11 mouse cellular contexts compared by ENCODE assay signal in genomic region chr2:65126141-65126783, GRCm38 (mm10).
A peak's percentile ranks its signal among the peaks of the same experiment; 100 is the strongest.
DNase-seq lines count a peak whose midpoint lies in the region; ATAC-seq lines count a peak whose summit lies in the region.
"Had no signal": no experiment of that assay in that cellular context is flagged by ENCODE, and none has a peak within 500 bp of the region (broad histone marks: within the 10 kb centered on the region; RNA-seq: fewer than 3 reads in every experiment).

No protein-coding gene starts in this region.

- WGBS in forebrain, embryonic 12.5 days = 54% methylated on average over 12 of the region's 12 CpGs
- whole genome bisulfite sequencing in forebrain, embryonic 11.5 days = 67% methylated on average over 12 of the region's 12 CpGs

- no peaks in the 10 kb centered on the region for H3K27me3 ChIP-seq in forebrain, embryonic 12.5 days
- H3K27me3 ChIP-seq in forebrain, embryonic 11.5 days (ENCODE audit: control insufficient read depth, insufficient read depth, low read length) = no peaks in the 10 kb centered on the region

- no peaks in the 10 kb centered on the region for H3K36me3 ChIP-seq in forebrain, embryonic 12.5 days (replicated peaks)
- no peaks in the 10 kb centered on the region for H3K36me3 ChIP-seq in forebrain, embryonic 11.5 days (ENCODE audit: control insufficient read depth, insufficient read depth, low read length)

- H3K4me1 ChIP-seq in forebrain, embryonic 12.5 days = peaks cover 4% of the 10 kb centered on the region; the same call in 1 of the 2 replicates
- no peaks in the 10 kb centered on the region for H3K4me1 ChIP-seq in forebrain, embryonic 11.5 days (replicated peaks; ENCODE audit: control insufficient read depth, insufficient read depth, low read length)

- no peak overlapping the region for H3K4me3 ChIP-seq in forebrain, embryonic 12.5 days (replicated peaks)
- no peak overlapping the region for H3K4me3 ChIP-seq in forebrain, embryonic 11.5 days (ENCODE audit: low read depth, low read length)

- no peak overlapping the region for H3K9ac ChIP-seq in forebrain, embryonic 12.5 days
- H3K9ac ChIP-seq in forebrain, embryonic 11.5 days (ENCODE audit: low read length) = no peak overlapping the region

- no peak overlapping the region for H3K27ac ChIP-seq in forebrain, embryonic 12.5 days
- no peak overlapping the region for H3K27ac ChIP-seq in forebrain, embryonic 11.5 days (ENCODE audit: low read depth, low read length)

- ATAC-seq in forebrain, embryonic 12.5 days (ENCODE audit: low FRiP score) = peak; percentile 44; the same call in 1 of the 2 replicates
- ATAC-seq in forebrain, embryonic 11.5 days (replicated peaks; ENCODE audit: low FRiP score) = no peak

- DNase-seq in forebrain, embryonic 11.5 days (ENCODE audit: low spot score) = no peak
- peak; percentile 35 for DNase-seq in right cerebral cortex, adult 18-20 months
- no peak for DNase-seq in right cerebral cortex, postnatal 36 days (ENCODE audit: low spot score in 2 of 2)
- peak; percentile 23 for DNase-seq in layer of hippocampus, adult 9-11 months
- peak; percentile 45 for DNase-seq in telencephalon, adult 2 months (ENCODE audit: low read depth, low spot score)
- no peak for DNase-seq in ovary, adult 18-20 months (ENCODE audit: low spot score)
- DNase-seq in urinary bladder, postnatal 36 days (ENCODE audit: low spot score in 2 of 2) = no peak
- DNase-seq: kidney, postnatal 36 days; lung, postnatal 4 days; spleen, adult 18-20 months had no signal

- no peak overlapping the region for H3K4me2 ChIP-seq in forebrain, embryonic 12.5 days
- no peak overlapping the region for H3K4me2 ChIP-seq in forebrain, embryonic 11.5 days (ENCODE audit: low read depth, low read length, severe bottlenecking)

- H3K9me3 ChIP-seq in forebrain, embryonic 12.5 days = no peaks in the 10 kb centered on the region
- no peaks in the 10 kb centered on the region for H3K9me3 ChIP-seq in forebrain, embryonic 11.5 days (ENCODE audit: control insufficient read depth, low read length)

Comparison
In these comparisons a context has a peak if more than half of its experiments do, and no peak if none do; other contexts are left out.
1. DNase-seq: peak in right cerebral cortex, adult 18-20 months (single experiment), layer of hippocampus, adult 9-11 months (single experiment) and telencephalon, adult 2 months (single experiment); none in forebrain, embryonic 11.5 days (single experiment), right cerebral cortex, postnatal 36 days (0 of 2), ovary, adult 18-20 months (single experiment) and urinary bladder, postnatal 36 days (0 of 2).